Mouse (Mus musculus) kidney, adult 11 months (tissue): ENCODE results near the gene Kmt5c.

Experiments used
- DNase-seq: peaks from one replicate; pipeline ENCODE4 v3.0.0; 2022

The Kmt5c gene

DNA sequence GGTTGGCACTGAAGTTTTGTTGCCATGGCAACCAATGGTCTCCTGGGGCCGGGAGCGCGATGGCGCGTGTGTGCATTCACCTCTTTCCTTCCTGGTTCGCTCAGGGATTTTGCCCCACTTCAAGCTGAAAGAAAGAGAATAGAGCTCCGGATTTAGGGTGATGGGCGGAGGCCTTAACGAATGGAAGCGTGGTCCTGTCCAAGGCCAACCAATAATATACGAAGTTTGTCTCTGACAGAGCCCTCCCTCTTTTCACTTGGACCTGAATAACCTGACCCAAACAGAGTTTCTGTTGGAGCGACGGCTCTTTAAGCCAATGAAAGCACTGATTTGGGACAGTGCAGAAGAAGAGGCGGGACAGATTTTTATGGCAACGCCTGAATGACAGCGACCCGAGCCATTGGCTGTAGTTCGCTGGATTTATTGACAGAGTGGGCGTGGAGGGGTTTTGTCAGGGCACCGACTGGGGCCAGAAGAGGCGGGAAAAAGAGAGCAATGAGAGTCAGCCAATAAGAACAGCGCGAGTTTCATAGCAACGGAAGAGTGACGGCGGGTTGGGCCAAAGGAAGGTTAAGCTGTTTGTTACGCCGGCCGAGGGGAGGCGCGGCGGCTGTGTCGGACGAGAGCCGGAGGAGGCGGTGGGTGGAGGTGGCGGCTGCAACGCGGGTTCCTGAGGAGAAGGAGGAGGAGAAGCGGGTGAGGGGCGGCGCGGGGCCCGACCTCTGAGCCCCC is at the start of gene Kmt5c:
Kmt5c (plus strand) TSS at position 572 of the 732 bp plus-strand sequence.
- DNase-seq: peak; percentile 100

DNA sequence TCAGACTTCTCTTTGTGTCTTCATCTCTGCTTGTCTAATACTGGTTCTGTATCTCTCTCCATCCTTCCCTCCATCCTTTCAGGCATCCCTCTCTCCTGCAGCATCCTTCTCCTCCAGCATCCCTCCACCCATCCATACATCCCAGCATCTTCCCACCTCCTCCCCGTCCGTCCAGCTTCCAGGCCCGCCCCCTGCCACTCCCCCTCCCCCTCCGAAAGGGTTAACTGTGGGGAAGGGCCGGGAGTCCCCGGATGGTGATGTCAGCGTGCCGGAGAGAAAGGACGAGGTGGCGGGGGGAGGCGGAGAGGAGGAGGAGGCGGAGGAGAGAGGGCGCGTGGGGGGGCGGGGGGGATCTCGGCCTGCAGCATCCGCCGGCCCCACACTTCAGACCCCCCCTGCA is 49.5 kb upstream of the Kmt5c start, which contains the start of gene Brsk1:
Brsk1 (plus strand) TSS at position 218 of the 400 bp plus-strand sequence.
- DNase-seq: no peak

DNA sequence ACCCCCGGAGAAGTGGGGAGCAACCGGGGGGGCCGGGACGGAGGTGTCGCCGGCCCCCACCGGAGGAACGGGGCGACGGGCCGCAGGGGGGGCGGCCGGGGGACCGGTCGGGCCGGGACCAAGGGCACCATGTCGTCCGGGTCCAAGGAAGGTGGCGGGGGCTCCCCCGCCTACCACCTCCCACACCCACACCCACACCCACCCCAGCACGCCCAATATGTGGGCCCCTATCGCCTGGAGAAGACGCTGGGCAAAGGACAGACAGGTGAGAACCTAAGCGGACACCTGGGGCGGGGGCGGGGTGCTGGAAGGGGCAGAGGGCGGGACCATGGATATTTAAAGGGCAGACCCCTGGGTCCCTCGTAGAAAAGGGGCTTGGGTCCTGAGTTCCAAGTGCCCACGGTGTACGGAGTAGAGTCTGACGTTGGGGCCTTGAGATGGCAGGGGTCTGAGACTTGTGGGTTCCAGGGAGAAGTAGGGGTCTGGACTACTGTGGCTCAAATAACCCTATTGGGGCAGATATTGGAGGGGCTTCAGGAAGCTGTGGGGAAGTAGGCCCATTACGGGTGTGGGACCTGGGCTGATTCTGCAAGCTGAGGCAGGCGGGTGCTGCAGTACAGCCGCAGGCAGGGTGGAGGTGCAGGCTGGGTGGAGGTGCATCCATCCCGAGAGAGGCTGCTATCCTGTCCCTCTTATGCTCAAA is 48.8 kb upstream of the Kmt5c start:
- DNase-seq: no peak

DNA sequence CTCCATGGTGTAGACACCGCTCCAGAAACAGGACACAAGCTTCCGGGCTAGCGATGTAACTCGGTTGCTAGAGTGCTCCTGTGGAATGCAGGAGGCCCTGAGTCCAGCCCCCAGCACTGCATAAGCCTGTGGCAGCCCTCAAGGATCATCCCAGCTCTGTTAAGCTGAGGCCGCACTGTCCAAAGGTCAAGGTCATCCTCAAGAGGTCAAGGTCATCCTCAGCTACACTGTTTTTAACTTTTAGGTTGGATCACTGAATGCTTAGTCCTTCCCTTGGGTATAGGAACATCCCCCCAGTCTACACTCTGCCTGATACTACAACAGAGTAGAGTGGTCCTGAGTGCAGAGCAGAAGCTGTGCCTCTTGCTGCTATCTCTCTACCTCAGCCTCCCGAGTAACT is 46.9 kb upstream of the Kmt5c start:
- DNase-seq: no peak

DNA sequence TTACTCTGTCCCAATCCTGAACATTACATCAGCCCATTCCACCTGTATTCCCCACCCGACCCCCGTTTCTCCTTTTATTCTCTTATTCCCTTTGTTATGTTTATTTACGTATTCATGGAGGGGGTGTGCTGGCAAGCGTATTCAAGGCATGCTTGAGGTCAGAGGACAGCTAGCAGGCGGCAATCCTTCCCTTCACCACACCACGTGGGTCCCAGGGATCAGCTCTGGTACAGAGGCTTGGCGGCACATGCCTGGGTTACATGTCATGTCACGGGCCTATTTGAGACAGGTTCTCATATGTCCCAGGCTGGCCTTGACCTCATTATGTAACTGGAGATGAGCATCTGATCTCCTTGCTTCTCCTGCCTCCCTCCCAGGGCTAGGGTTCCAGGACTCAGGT is 37.6 kb upstream of the Kmt5c start:
- DNase-seq: no peak

DNA sequence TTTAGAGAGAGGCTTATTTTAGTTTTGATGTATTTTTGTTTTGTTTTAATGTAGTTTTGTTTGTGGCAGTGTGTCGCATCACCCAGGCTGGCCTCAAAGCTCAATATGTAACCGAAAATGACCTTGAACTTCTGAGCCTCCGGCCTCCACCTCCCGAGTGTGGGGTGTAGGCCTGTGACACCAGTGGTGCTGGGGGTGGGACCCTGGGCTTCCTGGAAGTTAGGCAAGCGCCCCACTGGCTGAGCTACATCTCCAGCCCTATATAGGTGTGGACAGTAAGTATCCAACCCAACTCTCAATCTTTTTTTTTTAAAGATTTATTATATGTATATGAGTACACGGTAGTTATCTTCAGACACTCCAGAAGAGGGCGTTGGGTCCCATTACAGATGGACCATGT is 36.7 kb upstream of the Kmt5c start:
- DNase-seq: no peak

DNA sequence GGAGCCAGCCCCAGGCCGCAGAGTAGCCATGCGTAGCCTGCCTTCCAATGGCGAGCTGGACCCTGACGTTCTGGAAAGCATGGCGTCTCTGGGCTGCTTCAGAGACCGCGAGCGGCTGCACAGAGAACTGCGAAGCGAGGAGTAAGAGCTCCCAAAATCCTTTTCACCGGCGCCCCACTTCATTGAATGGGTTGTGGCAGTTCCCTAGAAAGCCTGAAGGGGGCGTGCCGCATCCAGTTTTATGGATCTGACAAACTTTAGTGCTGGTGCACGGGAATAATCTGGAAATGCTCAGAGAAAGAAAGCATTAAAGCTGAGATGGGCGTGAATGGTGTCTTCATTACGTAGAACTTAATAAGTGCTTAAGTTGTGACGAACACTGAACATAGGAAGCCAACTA is 34.8 kb upstream of the Kmt5c start:
- no peak for DNase-seq

DNA sequence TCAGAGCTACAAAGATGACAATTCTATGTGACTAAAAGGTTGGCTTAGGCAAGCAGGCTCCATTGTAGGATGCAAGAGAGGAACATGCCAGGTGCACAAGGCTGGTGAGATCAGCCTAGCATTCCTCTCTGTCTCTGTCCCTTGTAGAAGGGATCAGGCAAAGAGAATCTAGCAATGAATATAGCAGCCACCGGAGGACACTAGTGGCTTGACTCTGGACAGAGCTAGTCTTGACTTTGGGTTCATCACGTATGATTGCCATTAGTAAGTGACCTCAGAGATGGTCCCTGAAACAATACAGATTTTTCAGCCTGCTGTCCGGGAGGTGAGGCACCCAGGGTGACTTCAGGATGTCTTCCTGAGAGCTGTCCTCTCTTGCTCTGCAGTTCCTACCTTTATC is 27.3 kb upstream of the Kmt5c start:
- no peak for DNase-seq

DNA sequence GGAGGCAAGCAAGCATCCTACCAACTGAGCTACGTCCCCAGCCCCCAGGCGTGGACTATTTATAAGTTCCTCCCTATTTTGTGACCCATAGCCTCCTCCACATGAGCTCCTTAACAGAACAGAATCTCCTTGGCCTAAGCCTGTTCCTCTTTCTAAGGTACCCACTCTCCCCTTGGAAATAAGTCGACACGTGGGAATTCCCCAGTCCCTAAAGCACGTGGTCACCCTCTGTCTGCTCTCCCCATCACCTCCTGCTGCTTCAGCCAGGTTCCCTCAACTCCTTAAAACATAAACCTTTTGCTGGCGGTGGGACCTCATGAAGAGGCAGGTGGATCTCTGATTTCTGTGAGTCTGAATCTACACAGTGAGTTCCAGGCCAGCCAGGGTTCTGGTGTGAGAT is 23.0 kb upstream of the Kmt5c start:
- DNase-seq: no peak

DNA sequence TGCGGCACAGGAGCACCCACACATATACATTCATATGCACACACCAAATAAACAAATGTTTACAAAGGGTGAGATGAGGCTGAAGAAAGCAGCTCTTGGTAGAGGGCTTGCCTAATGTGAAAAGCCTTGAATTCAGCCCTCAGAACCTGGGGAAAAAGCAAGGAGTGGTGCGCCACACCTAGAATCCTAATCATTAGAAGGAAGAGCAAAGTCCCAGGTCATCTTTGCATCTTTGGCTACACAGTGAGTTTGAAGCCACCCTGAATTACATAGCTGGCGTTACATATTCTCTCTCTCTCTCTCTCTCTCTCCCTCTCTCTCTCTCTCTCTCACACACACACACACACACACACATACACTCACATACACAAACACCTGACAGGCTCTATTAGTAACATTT is 20.6 kb upstream of the Kmt5c start:
- DNase-seq: no peak

DNA sequence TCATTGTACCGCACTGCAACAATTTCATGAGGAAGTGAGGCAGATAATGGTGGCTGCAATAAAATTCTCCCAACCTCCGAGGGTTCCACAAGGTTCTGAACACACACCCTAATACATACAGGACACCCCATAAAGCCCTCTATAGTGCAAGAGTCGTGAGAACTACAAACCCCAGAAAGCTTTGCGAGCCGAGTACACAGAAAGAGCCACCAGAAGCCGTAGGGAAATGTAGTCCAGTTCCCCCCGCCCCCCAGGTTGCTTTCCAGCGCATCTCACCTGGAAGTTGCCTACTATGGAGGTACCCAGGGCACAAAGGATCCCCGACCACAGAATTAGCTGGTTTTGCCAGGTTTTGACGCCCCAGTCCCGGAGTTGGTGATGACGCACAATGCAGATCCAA is 16.4 kb upstream of the Kmt5c start:
- DNase-seq: no peak

DNA sequence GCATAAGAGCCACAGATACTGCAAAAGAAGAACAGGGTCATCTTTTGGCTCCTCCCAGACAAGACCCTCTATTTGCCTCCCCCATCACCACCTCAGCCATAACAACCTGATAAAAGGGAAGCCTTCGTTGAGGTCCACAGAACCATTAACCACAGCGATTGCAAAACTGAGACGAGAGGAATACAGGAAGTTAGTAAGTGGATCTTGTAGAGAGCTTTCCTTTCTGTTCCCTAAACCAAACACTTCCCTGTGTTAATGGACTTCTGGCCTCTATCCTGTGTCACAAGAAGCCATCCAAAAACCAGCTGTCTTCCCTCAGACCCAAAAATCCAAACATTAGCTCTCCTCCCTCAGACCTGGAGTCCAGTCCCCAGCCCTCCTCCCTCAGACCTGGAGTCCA is 15.6 kb upstream of the Kmt5c start:
- no peak for DNase-seq

DNA sequence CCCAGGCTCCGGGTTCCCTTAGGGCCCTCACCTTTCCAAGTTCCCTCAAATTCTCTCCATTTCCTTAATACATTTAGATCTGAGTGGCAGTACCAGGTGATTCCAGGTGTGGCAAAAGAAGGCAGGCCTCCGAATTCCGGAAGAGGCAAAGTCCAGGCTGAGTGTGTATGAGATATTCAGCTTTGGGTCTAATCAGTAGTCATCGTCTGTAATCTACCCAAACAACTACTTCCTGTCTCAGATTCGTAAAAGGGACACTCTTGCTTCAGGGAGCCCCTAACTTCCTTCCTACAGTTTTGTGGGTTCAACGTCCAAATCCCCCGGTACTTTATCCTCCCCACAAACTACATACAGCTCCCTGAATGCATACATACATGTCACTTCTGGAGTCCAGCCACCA is 14.7 kb upstream of the Kmt5c start, which contains the start of gene Tmem150b:
Tmem150b (minus strand) TSS at position 81 of the 400 bp plus-strand sequence.
- DNase-seq: no peak

DNA sequence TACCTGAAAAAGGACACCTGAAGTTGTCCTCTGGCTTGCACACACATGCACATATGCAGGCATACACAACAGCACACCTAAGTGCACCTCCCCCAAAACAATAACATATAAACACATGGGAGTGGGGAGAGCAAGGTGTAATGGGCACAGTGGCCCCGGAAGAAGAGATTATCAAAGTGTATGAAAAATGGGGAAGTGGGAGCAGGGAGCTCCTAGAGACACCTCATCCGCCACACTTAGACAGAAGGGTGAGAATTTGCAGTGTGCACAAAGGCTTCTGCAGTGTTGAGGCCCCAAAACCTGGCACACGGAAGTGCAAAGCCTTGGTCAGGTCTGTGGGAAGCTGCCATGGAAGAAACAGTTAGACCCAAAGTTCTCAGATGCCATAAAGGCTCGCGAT is 8.8 kb upstream of the Kmt5c start:
- DNase-seq: no peak

DNA sequence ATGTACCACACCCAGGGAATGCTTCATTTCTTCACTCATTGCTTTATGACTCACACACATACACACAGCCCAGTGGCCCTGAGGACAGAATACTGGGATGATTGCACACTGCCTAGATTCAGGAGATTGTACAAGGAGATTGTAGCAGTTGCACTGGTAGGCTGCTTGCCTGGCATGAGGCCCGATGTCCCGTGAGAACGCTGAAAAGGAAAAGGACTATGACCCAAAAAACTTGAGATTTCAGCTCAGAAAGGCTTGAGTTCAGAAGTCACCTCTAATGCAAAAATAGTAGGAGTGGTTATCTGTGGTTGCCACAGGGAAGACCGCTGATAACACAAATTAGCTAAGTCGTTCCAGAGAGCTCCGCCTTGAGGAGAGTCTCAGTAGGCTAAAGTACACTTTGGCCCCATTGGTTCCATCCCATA is 6.9 kb upstream of the Kmt5c start:
- DNase-seq: peak; percentile 57

DNA sequence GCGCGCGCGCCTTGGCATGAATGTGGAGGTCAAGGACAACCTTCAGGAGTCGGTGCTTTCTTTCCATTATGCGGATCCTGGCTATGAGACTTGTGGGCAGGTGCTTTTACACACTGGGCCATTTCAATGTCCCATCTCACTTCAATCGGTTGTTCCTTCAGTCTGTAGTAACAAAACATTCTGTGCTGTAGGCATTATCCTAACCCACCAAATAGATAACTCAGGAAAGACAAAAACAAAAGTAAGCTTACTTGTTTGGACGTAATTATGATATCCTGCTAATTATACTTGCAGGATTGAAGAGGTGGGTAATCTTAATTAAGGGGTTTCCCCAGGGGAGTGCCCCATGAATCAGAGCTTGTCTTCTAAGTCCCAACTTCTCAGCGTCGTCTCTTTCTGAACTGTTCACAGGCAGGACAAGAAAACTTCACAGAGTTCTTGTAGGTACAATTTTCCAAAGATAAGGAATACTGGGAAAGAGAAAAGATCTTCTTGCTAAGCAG is 823 bp upstream of the Kmt5c start:
- DNase-seq: no peak

DNA sequence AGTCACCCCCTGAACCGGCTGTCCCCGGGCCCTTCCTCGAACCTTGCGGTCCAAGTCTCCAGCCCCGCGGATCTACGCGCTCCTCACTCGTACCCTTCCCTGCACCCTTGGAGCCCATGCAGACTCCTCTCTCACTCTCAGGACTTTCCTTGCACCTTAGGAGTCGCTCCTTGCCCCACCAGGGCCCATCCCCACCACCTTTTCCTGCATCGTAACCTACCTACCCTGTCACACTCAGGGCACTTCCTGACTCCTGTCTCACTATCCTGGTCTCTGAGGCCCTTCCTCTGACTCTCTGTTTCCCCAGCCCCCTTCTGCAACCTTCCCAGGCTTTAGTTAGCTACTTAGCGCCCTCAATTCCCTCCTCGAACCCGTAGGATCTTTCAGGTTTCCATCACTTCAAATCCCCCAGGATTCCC is 403 bp downstream of the Kmt5c start:
- DNase-seq: no peak

DNA sequence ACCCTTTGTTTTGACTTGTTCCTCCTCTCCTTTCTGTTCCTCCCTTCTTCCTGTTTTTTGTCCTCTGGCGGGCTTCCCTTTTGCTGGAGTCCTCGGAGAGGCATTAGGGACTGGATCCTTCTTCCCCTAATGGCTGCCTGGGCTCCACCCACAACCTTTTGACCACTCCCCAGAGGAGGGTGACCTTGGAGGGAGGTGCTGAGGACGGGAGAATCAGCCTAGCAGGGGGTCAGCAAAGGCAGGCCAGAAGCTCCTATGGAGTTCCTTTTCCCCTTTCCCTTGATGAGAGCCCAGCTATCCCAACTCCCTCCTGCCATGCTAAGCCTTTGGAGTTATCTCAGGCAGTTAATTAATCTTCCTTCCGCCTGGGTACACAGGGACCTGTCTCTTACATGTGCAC is 1.2 kb downstream of the Kmt5c start:
- DNase-seq: peak; percentile 83

DNA sequence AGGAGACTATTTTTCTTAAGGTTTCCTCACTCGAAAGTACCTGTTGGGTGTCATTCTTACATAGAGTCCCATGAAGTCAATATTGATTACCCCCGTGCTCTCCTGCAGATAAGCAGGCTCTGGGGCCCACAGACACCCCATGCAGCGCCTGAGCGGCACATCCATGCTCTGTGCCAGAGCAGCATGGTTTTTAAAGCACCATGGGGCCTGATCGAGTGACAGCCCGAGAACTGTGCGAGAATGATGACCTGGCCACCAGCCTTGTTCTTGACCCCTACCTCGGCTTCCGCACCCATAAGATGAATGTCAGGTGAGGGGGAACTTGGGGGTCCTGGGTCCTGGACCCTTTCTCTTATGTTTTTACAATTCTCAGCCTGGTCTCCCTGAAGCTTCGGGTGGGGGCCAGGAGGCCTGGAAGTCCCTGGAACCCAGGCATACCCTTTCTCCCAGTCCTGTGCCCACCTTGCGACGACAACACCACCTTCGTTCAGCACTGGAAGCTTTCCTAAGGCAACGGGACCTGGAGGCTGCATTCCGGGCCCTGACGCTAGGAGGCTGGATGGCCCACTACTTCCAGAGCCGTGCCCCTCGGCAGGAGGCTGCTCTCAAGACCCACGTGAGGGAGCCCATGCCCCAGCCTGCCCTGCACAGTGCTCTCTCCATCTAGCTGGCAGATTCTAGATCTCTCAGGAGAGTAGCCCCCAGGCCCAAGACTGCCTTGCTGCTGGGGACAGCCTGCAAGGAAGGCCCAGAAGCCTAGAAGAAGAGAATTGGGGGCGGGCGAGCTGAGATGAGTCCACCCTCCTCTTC is 2.0 kb downstream of the Kmt5c start:
- no peak for DNase-seq

DNA sequence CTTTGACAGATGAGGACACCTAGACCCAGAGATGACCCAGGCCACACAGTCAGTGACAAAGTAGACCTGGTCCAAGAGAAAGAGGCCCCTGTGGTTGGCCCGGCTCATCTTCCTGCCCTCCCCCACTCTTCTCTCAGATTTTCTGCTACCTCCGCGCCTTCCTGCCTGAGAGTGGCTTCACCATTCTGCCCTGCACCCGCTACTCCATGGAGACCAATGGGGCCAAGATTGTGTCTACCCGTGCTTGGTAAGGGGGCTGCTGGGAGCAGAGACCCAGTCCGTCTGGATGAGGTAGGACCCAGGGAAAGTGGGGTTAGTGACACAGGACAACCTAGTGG is 2.5 kb downstream of the Kmt5c start:
- DNase-seq: no peak

DNA sequence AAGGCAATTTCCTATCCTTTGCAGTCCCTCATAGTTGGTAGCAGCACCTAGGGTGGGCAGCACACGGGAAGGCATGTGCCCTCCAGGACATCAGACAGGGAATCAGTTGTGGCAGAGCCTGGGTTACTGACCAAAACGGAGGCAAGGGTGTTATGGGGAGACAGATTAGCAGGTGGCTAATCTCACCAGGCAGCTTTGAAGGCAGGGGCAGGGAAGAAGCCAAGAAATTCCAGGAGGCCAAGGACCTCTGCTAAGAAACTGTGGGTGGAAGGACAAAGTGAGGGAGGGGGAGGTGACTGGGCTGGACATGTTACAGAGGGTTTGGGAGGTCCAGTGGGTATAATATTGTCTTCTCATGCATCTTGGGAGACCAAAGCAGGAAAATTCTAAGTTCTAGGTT is 3.4 kb downstream of the Kmt5c start:
- DNase-seq: no peak

DNA sequence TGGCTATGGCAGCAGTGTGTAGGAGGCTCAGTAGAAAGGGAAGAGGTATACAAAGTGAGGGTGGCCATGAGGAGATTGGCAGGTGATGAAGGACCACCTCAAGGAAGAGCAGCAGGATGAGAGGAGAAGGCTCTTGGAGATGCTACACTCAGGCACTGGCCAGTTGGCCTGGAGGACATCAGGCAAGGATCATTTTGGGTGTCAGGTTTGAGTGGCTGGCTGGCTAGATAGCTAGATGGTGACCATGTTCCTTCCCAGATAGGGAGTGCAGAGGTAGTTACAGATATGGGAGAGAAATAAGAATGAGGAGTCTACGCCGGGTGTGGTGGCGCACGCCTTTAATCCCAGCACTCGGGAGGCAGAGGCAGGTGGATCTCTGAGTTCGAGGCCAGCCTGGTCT is 5.0 kb downstream of the Kmt5c start:
- no peak for DNase-seq

DNA sequence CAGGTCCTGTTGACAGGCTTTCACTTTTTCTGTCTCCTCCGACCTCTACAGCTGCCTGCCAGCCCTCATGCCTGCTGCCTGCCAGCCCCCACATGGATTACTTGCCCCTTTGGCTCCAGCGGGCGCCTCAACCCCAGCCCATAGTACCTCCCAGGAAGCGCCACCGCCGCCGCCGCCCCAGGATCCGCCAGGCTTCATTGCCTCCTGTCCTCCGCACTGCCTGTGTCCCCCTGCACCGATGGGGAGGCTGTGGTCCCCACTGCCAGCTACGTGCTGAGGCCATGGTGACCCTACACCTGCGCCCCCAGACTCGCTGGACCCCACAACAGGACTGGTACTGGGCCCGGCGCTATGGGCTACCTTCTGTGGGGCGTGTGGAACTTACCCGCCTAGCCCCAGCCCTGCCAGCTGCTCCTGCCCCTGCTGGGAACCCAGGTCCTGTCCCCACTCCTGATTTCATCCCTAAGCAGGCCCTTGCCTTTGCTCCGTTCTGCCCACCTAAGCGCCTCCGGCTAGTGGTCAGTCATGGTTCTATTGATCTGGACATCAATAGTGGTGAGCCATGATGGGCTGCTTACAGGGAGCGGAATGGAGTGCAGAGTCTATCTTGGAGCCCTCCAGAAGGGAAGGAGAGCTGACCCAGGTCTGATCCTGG is 6.5 kb downstream of the Kmt5c start:
- no peak for DNase-seq
